Mouse (Mus musculus) kidney, adult 2 months (tissue): Measurements from ENCODE around the gene F830045P16Rik. TPM values are rescaled to one million over a fixed set of nuclear protein-coding genes. Genes with fewer than 3 reads are reported as not detected.

Experiments used
- DNase-seq: peaks from one replicate; pipeline ENCODE4 v3.0.0; 2021
- H3K27ac ChIP-seq: fragments of 200-500 bp; 2 replicates; pipeline ENCODE4 v1.5.1; 2012; ENCODE audit warnings: low read depth, low read length, control low read depth, inconsistent platforms; ENCODE audit not compliant: insufficient read depth
- H3K27me3 ChIP-seq: fragments of 200-500 bp; replicated peaks from 2 replicates; pipeline ENCODE4 v1.6.1; 2012; ENCODE audit warnings: mild to moderate bottlenecking, moderate library complexity, low read length, inconsistent platforms; ENCODE audit not compliant: control insufficient read depth, insufficient read depth
- H3K36me3 ChIP-seq: fragments of 200-500 bp; 2 replicates; pipeline ENCODE4 v1.6.1; 2012; ENCODE audit warnings: mild to moderate bottlenecking, moderate library complexity, low read length, inconsistent platforms; ENCODE audit not compliant: control insufficient read depth, insufficient read depth
- H3K4me1 ChIP-seq: fragments of 200-500 bp; 2 replicates; pipeline ENCODE4 v1.6.1; 2011; ENCODE audit warnings: low read length; ENCODE audit not compliant: control insufficient read depth, insufficient read depth
- H3K4me3 ChIP-seq: fragments of 200-500 bp; 2 replicates; pipeline ENCODE4 v1.5.1; 2011; ENCODE audit warnings: mild to moderate bottlenecking, low read depth, low read length, control low read depth; ENCODE audit not compliant: insufficient read depth
- CTCF ChIP-seq: fragments of 200-500 bp; conservative IDR thresholded peaks from 2 replicates; pipeline ENCODE4 v1.5.1; 2011; ENCODE audit warnings: low read depth, mild to moderate bottlenecking, control low read depth, low read length, moderate library complexity, mixed read lengths; ENCODE audit not compliant: insufficient read depth, insufficient read length
- POLR2A ChIP-seq: fragments of 200-500 bp; IDR thresholded peaks from one replicate; pipeline ENCODE4 v1.6.1; 2011; ENCODE audit warnings: low read depth, low read length, control low read depth
- WGBS: fragments of 180-500 bp; shearing (Covaris S2); methylation state at CpG from one replicate; pipeline ENCODE4 v1.1.7; 2018; 5-methylcytosine and 5-hydroxymethylcytosine counted together
- polyA plus RNA-seq: library from polyadenylated mRNA; depleted of rRNA; stranded (reverse); fragments of >200 nt; gene quantifications from 2 replicates; pipeline ENCODE4 v1.2.3, GENCODE M21; 2012

Gene F830045P16Rik
- polyA plus RNA-seq, 1 experiment = not detected

DNA sequence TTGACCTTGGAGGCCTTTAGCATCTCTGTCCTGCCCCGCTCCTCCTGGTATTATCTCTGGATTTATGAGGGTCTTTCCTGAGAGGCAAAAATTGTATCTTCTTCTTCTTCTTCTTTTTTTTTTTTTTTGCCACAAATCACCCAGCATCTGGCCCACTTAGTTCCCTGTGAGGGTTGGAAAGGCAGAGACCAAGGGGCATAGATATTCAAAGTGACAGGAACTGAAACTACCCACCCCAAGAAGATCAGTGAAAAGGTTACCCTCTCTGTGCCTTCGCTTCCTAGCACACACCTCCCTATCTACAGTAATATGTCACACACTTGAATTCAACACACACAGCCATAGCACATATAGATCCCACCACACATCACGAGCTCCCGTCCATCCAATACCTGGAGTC is 38.7 kb upstream of the F830045P16Rik start:
- over 99% methylated on average over 4 of the region's 4 CpGs for WGBS

GRCm38 (mm10) chr2:129574395-129575046 is 38.1 kb upstream of the F830045P16Rik start:
- TF ChIP-seq POLR2A (no peak), CTCF (no peak)
- DNase-seq = no peak
- Histone ChIP-seq H3K4me3 (no peak overlapping the region), H3K27ac (no peak overlapping the region), H3K36me3 (no peaks in the 10 kb centered on the region), H3K27me3 (no peaks in the 10 kb centered on the region), H3K4me1 (no peaks in the 10 kb centered on the region)
- WGBS = 20% methylated on average over 24 of the region's 24 CpGs

More for the DNA sequence above, 38.7 kb upstream of the F830045P16Rik start:
- H3K4me3 ChIP-seq = no peak overlapping the region
- H3K36me3 ChIP-seq = no peaks in the 10 kb centered on the region
- no peak for DNase-seq
- no peaks in the 10 kb centered on the region for H3K27me3 ChIP-seq
- H3K27ac ChIP-seq = no peak overlapping the region
- TF ChIP-seq POLR2A = no peak
- no peak for TF ChIP-seq CTCF
- H3K4me1 ChIP-seq = no peaks in the 10 kb centered on the region

DNA sequence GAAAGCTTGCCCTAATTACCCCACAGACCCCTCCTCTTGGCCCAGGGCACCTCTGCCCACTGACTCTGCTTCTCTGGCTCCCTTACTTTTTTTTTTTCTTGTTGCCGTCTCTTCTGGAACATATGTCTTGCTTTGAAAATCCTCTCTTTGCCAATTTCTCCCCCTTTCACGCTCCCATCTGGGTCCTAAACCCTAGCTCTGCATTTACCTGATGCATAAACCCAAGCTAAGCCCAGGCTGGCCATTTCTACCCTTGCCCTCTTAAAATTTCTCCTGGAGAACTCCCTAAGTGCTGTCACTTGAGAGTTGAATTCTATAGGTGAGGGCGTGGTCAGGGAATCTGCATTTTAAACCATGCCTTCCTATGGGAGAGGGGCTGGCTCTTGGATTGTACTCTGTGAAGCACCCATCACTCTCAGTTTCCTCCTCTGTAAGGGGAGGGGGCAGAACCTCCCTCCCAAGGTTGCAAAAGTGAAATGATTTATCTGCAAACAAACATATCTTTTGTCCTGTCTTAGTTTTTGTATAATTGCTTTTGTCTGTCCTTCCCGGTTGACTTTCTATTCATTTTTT is 37.4 kb upstream of the F830045P16Rik start:
- no peak for DNase-seq
- no peak for TF ChIP-seq POLR2A
- no peak for TF ChIP-seq CTCF
- Histone ChIP-seq H3K27me3 (no peaks in the 10 kb centered on the region), H3K36me3 (no peaks in the 10 kb centered on the region), H3K4me3 (no peak overlapping the region), H3K27ac (no peak overlapping the region), H3K4me1 (no peaks in the 10 kb centered on the region)
- 42% methylated on average over 4 of the region's 4 CpGs for WGBS

DNA sequence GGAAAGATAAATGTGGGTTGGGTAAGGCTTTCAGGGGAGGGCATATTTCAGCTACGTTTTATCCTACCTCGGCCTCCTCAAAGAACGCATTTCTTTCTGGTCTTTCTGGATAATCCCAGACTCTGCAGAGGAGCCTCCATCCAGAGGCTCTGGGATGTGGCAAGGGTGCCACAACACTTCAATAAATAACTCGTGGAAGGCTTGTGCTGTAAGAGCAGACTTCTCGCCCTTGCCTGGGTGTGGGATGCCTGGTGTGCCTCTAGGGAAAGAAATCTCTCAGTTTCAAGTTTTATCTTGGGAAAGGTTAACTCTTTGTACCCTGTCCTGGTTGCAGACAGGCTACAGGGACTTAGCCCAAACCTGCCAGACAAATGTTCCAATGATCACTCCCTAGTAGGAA is 33.2 kb upstream of the F830045P16Rik start:
- Histone ChIP-seq H3K36me3 (no peaks in the 10 kb centered on the region), H3K27me3 (no peaks in the 10 kb centered on the region), H3K27ac (no peak overlapping the region), H3K4me3 (no peak overlapping the region), H3K4me1 (no peaks in the 10 kb centered on the region)
- no peak for DNase-seq
- TF ChIP-seq POLR2A (no peak), CTCF (no peak)
- 66% methylated on average over 5 of the region's 5 CpGs for WGBS

DNA sequence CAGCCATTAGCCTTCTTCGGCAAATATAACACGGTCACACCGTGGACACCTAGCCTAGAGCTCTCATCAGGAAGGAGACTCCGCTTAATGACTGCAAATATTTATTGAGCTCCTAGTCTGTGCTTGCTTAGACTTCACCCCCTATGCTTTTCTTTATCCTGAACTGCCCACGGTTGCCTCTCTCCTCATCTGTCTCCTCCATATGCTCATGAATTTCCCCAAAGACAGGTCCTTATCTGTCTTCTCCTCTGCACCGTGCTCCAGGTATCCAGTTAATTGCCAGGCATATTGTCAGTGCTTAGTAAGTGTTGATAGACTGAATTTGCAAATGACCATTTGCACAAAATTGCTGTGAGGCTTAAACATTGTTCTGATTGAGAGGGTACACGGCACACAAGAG is 32.7 kb upstream of the F830045P16Rik start:
- Histone ChIP-seq H3K4me1 (no peaks in the 10 kb centered on the region), H3K4me3 (no peak overlapping the region), H3K36me3 (no peaks in the 10 kb centered on the region), H3K27me3 (no peaks in the 10 kb centered on the region), H3K27ac (no peak overlapping the region)
- DNase-seq = no peak
- TF ChIP-seq POLR2A (no peak), CTCF (no peak)
- WGBS = 86% methylated on average over 7 of the region's 7 CpGs

GRCm38 (mm10) chr2:129563944-129564709 is 27.7 kb upstream of the F830045P16Rik start:
- H3K27me3 ChIP-seq = no peaks in the 10 kb centered on the region
- H3K4me3 ChIP-seq = no peak overlapping the region
- 86% methylated on average over 5 of the region's 5 CpGs for WGBS
- no peaks in the 10 kb centered on the region for H3K36me3 ChIP-seq
- H3K27ac ChIP-seq = no peak overlapping the region
- no peaks in the 10 kb centered on the region for H3K4me1 ChIP-seq
- TF ChIP-seq POLR2A (no peak), CTCF (no peak)
- DNase-seq = no peak

GRCm38 (mm10) chr2:129561796-129562195 is 25.4 kb upstream of the F830045P16Rik start:
- WGBS = 55% methylated on average over 3 of the region's 3 CpGs
- TF ChIP-seq POLR2A (no peak), CTCF (no peak)
- Histone ChIP-seq H3K36me3 (no peaks in the 10 kb centered on the region), H3K27ac (no peak overlapping the region), H3K4me1 (no peaks in the 10 kb centered on the region), H3K27me3 (no peaks in the 10 kb centered on the region), H3K4me3 (no peak overlapping the region)
- no peak for DNase-seq
